Mouse (Mus musculus) liver, embryonic 14.5 days (tissue): Measurements from ENCODE around the gene Itpr3. TPM values are rescaled to one million over a fixed set of nuclear protein-coding genes. Genes with fewer than 3 reads are reported as not detected.

Experiments used
- ATAC-seq: fragments of 200-750 bp; cut with Nextera tagmentation; 2 replicates; pipeline ENCODE4 v1.8.0; 2017; ENCODE audit warnings: moderate number of reproducible peaks, mild to moderate bottlenecking, moderate library complexity; ENCODE audit not compliant: insufficient read depth
- DNase-seq, 3 experiments: peaks; one replicate each; pipeline ENCODE4 v3.0.0-alpha.2; 2012 to 2013; ENCODE audit warnings: low read depth in 3 of 3, low spot score in 3 of 3
- H3K27ac ChIP-seq: fragments of 300-500 bp; sonication (generic); 2 replicates; pipeline ENCODE4 v1.5.1; 2014; ENCODE audit warnings: moderate library complexity, mild to moderate bottlenecking, control low read depth, inconsistent platforms
- H3K27me3 ChIP-seq: fragments of 300-500 bp; sonication (generic); 2 replicates; pipeline ENCODE4 v1.6.1; 2014; ENCODE audit warnings: mild to moderate bottlenecking, low read length, moderate library complexity; ENCODE audit not compliant: control insufficient read depth, insufficient read depth
- H3K36me3 ChIP-seq: fragments of 300-500 bp; sonication (generic); replicated peaks from 2 replicates; pipeline ENCODE4 v1.6.1; 2014; ENCODE audit warnings: low read depth; ENCODE audit not compliant: control insufficient read depth, insufficient read depth
- H3K4me1 ChIP-seq, 2 experiments: fragments of 200-500 bp in 1 of 2; fragments of 300-500 bp in 1 of 2; sonication (generic) in 1 of 2; replicated peaks; 2 replicates each; pipeline ENCODE4 v1.6.1; 2012 to 2014; ENCODE audit warnings: antibody characterized with exemption in 1 of 2, inconsistent platforms in 1 of 2, low read length in 1 of 2; ENCODE audit not compliant: control insufficient read depth in 2 of 2, insufficient read depth in 2 of 2
- H3K4me2 ChIP-seq: fragments of 300-500 bp; sonication (generic); 2 replicates; pipeline ENCODE4 v1.6.1; 2014; ENCODE audit warnings: low read depth, mild to moderate bottlenecking, control low read depth, moderate library complexity
- H3K4me3 ChIP-seq, 2 experiments: fragments of 200-500 bp in 1 of 2; fragments of 300-500 bp in 1 of 2; sonication (generic) in 1 of 2; 2 replicates each; pipeline ENCODE4 v1.5.1; 2012 to 2014; ENCODE audit warnings: low read depth in 2 of 2, low read length in 2 of 2, mild to moderate bottlenecking in 2 of 2, control low read depth in 1 of 2, inconsistent platforms in 1 of 2, moderate library complexity in 1 of 2; ENCODE audit not compliant: insufficient read depth in 1 of 2
- H3K9ac ChIP-seq: fragments of 300-500 bp; sonication (generic); replicated peaks from 2 replicates; pipeline ENCODE4 v1.6.1; 2014; ENCODE audit warnings: mild to moderate bottlenecking, control low read depth, moderate library complexity
- H3K9me3 ChIP-seq: fragments of 300-500 bp; sonication (generic); 2 replicates; pipeline ENCODE4 v1.6.1; 2016; ENCODE audit warnings: low read length, mixed read lengths; ENCODE audit not compliant: control insufficient read depth
- CTCF ChIP-seq: IDR thresholded peaks from 2 replicates; pipeline ENCODE4 v1.5.1; 2016; ENCODE audit warnings: antibody characterized with exemption, low read depth, control low read depth
- EP300 ChIP-seq: IDR thresholded peaks from 2 replicates; pipeline ENCODE4 v1.6.1; 2016; ENCODE audit warnings: antibody characterized with exemption, low read depth
- WGBS: fragments of 180-500 bp; shearing (Covaris S2); extraction: QIAGEN DNeasy Blood & Tissue Kit; methylation state at CpG from one replicate; pipeline ENCODE4 v1.1.7; 2014; ENCODE audit not compliant: insufficient replicate concordance; 5-methylcytosine and 5-hydroxymethylcytosine counted together
- polyA plus RNA-seq, 2 experiments: library from polyadenylated mRNA; depleted of rRNA in 1 of 2; stranded (reverse) in 1 of 2; unstranded in 1 of 2; fragments of >200 nt; fragmentation: Nextera tagmentation in 1 of 2; extraction: Ambion mirVana in 1 of 2; gene quantifications; 2 replicates each; pipeline versions ENCODE4 v1.2.1 to v1.2.3; 2012 to 2014

The Itpr3 gene
- polyA plus RNA-seq, 2 experiments: 0.53 to 0.96 TPM

- Histone ChIP-seq H3K9ac (no peak overlapping the region), H3K36me3 (no peaks in the 10 kb centered on the region), H3K4me3 (no peak overlapping the region), H3K4me2 (no peak overlapping the region), H3K27ac (no peak overlapping the region), H3K9me3 (no peaks in the 10 kb centered on the region; the same call in 1 of the 2 replicates), H3K4me1 (peaks cover 0 to 7% of the 10 kb centered on the region in 2 experiments; a peak in 2 of 4 replicates), H3K27me3 (no peaks in the 10 kb centered on the region)
- TF ChIP-seq CTCF (no peak), EP300 (no peak)
- ATAC-seq (no peak), DNase-seq (no peak)
- WGBS: 46% methylated on average over 5 of the region's 5 CpGs
Observed at GRCm38 (mm10) chr17:27081868-27082267, 24.8 kb downstream of the Itpr3 start.

DNA sequence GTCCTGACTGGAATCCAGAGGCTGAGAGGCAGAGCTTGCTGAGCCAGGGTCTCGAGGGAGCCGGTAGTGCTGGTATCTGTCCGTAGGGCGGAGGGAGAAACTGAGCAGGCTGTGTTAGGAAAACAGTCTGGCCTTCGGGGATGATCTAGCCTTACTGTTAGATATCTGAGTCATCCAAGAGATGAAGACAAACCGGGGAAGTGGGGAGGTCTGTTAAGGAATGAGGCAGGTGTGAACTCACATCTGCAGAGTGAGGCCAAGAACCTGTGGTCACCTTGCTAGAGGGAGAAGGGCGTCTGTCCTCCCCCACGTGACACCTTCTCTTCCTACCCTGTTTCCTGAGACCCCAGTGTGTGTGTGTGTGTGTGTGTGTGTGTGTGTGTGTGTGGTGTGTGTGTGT, 25.7 kb downstream of the Itpr3 start:
- Histone ChIP-seq H3K27ac (no peak overlapping the region), H3K9ac (no peak overlapping the region), H3K4me2 (no peak overlapping the region), H3K9me3 (no peaks in the 10 kb centered on the region; the same call in 1 of the 2 replicates), H3K27me3 (no peaks in the 10 kb centered on the region), H3K36me3 (no peaks in the 10 kb centered on the region), H3K4me1 (peaks cover 0 to 7% of the 10 kb centered on the region in 2 experiments; a peak in 2 of 4 replicates), H3K4me3 (no peak overlapping the region)
- 46% methylated on average over 8 of the region's 8 CpGs for WGBS
- ATAC-seq: no peak
- no peak for TF ChIP-seq EP300
- TF ChIP-seq CTCF: no peak
- DNase-seq: no peak

- no peaks in the 10 kb centered on the region for H3K36me3 ChIP-seq
- no peaks in the 10 kb centered on the region for H3K9me3 ChIP-seq
- WGBS: 17% methylated on average over 9 of the region's 9 CpGs
- DNase-seq: no peak
- no peak overlapping the region for H3K9ac ChIP-seq
- H3K27me3 ChIP-seq: no peaks in the 10 kb centered on the region
- TF ChIP-seq CTCF: no peak
- TF ChIP-seq EP300: no peak
- ATAC-seq: no peak
- no peak overlapping the region for H3K4me3 ChIP-seq
- no peak overlapping the region for H3K4me2 ChIP-seq
- no peak overlapping the region for H3K27ac ChIP-seq
- H3K4me1 ChIP-seq: peaks cover 0 to 7% of the 10 kb centered on the region in 2 experiments; a peak in 2 of 4 replicates
Observed at GRCm38 (mm10) chr17:27083601-27084000, 26.5 kb downstream of the Itpr3 start.

DNA sequence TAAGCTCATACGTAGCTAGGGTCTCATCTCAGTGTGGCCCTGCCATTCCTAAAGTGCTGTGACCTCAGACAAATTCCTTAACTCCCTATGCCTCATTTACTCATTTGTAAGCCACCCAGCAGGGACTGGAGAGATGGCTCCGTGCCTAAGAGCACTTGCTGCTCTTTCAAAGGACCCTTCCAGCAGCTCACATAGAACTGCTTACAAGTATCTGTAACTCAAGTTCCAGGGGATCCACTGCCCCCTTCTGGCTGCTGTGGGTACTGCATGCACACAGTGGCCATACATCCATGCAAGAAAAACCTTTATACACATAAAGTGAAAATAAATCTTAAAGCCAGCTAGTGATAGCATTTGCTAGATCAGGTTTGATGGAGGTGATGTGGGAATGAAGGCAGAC, 28.6 kb downstream of the Itpr3 start:
- Histone ChIP-seq H3K9ac (no peak overlapping the region), H3K4me3 (no peak overlapping the region), H3K27me3 (no peaks in the 10 kb centered on the region), H3K27ac (no peak overlapping the region), H3K36me3 (no peaks in the 10 kb centered on the region), H3K9me3 (no peaks in the 10 kb centered on the region), H3K4me1 (peaks cover 0 to 4% of the 10 kb centered on the region in 2 experiments; a peak in 2 of 4 replicates), H3K4me2 (no peak overlapping the region)
- 52% methylated on average over 2 of the region's 2 CpGs for WGBS
- no peak for ATAC-seq
- peak in 1 of 3 experiments; percentile 35 for DNase-seq
- TF ChIP-seq CTCF (peak; percentile 91), EP300 (no peak)

DNA sequence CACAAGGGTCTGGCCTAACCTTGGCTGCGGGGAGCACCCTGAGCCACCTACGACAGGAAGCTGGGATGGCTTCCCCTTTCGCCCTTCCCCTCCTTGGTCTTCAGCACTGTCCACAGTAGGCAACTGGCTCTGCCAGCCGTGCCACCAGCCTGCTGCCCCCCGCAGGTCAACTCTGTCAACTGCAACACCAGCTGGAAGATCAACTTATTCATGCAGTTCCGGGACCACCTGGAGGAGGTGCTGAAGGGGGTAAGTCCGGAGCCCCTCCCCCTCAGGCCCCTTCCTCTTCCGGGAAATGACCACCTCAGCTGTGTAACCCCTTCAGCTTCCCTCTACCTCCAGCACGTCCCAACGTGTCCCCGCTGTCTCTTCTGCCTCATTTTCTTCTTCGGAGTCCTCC, 30.3 kb downstream of the Itpr3 start:
- H3K9me3 ChIP-seq: no peaks in the 10 kb centered on the region
- ATAC-seq (no peak), DNase-seq (no peak)
- H3K9ac ChIP-seq: no peak overlapping the region
- H3K4me3 ChIP-seq: no peak overlapping the region
- no peaks in the 10 kb centered on the region; a peak in 1 of 4 replicates for H3K4me1 ChIP-seq
- H3K27me3 ChIP-seq: no peaks in the 10 kb centered on the region
- WGBS: 28% methylated on average over 12 of the region's 12 CpGs
- no peaks in the 10 kb centered on the region for H3K36me3 ChIP-seq
- H3K27ac ChIP-seq: no peak overlapping the region
- H3K4me2 ChIP-seq: no peak overlapping the region
- TF ChIP-seq EP300: no peak
- peak; percentile 73 for TF ChIP-seq CTCF
